Mouse (Mus musculus) neural tube, embryonic 12.5 days (tissue): Measurements from ENCODE around the gene Kcna2. TPM values are rescaled to one million over a fixed set of nuclear protein-coding genes. Genes with fewer than 3 reads are reported as not detected.

Experiments used
- ATAC-seq: fragments of 200-750 bp; cut with Nextera tagmentation; 2 replicates; pipeline ENCODE4 v1.8.0; 2017; ENCODE audit warnings: low read depth, mild to moderate bottlenecking, moderate TSS enrichment, moderate library complexity; ENCODE audit not compliant: low FRiP score
- H3K27ac ChIP-seq: fragments of 300-500 bp; sonication (generic); 2 replicates; pipeline ENCODE4 v1.5.1; 2016
- H3K27me3 ChIP-seq: fragments of 300-500 bp; sonication (generic); replicated peaks from 2 replicates; pipeline ENCODE4 v1.6.1; 2016; ENCODE audit warnings: mild to moderate bottlenecking
- H3K36me3 ChIP-seq: fragments of 300-500 bp; sonication (generic); 2 replicates; pipeline ENCODE4 v1.6.1; 2016; ENCODE audit warnings: mild to moderate bottlenecking
- H3K4me1 ChIP-seq: fragments of 300-500 bp; sonication (generic); 2 replicates; pipeline ENCODE4 v1.6.1; 2016
- H3K4me2 ChIP-seq: fragments of 300-500 bp; sonication (generic); replicated peaks from 2 replicates; pipeline ENCODE4 v1.6.1; 2016; ENCODE audit warnings: mild to moderate bottlenecking
- H3K4me3 ChIP-seq: fragments of 300-500 bp; sonication (generic); 2 replicates; pipeline ENCODE4 v1.5.1; 2016
- H3K9ac ChIP-seq: fragments of 300-500 bp; sonication (generic); 2 replicates; pipeline ENCODE4 v1.6.1; 2016; ENCODE audit warnings: mild to moderate bottlenecking
- H3K9me3 ChIP-seq: fragments of 300-500 bp; sonication (generic); 2 replicates; pipeline ENCODE4 v1.6.1; 2016; ENCODE audit warnings: mild to moderate bottlenecking
- WGBS: fragments of 180-500 bp; shearing (Covaris S2); methylation state at CpG from one replicate; pipeline ENCODE4 v1.1.7; 2016; 5-methylcytosine and 5-hydroxymethylcytosine counted together
- polyA plus RNA-seq: library from polyadenylated mRNA; unstranded; fragments of >200 nt; fragmentation: Nextera tagmentation; extraction: Ambion mirVana; gene quantifications from 2 replicates; pipeline ENCODE4 v1.2.1, GENCODE M21; 2016

Kcna2 gene
- polyA plus RNA-seq, 1 experiment from 2014 or later = 0.55 TPM

- H3K9me3 ChIP-seq = no peaks in the 10 kb centered on the region
- H3K4me2 ChIP-seq = no peak overlapping the region
- no peak overlapping the region for H3K4me3 ChIP-seq
- H3K9ac ChIP-seq = no peak overlapping the region
- H3K27me3 ChIP-seq = no peaks in the 10 kb centered on the region
- H3K36me3 ChIP-seq = no peaks in the 10 kb centered on the region
- no peak overlapping the region for H3K27ac ChIP-seq
- ATAC-seq = no peak
- peaks cover 6% of the 10 kb centered on the region for H3K4me1 ChIP-seq
- WGBS = 93% methylated on average over 2 of the region's 2 CpGs
These were observed 61.8 kb downstream of the Kcna2 start for GRCm38 (mm10) chr3:107162741-107163140.

Other genes with a start within 250 kb of the Kcna2 start
- gene Kcna3, start 65.0 kb upstream of the Kcna2 start, polyA plus RNA-seq = 4.0 and 4.6 TPM in 2 replicates
- gene Kcna10, start 81.9 kb downstream of the Kcna2 start, polyA plus RNA-seq = not detected in 2 replicates
- not detected in 2 replicates for gene Cym, start 120.6 kb downstream of the Kcna2 start, polyA plus RNA-seq
- gene A630076J17Rik, start 129.5 kb downstream of the Kcna2 start, polyA plus RNA-seq = not detected in 2 replicates
- gene Prok1, start 138.6 kb downstream of the Kcna2 start, polyA plus RNA-seq = not detected in 2 replicates
- 182 and 190 TPM in 2 replicates for gene Lamtor5, start 177.7 kb downstream of the Kcna2 start, polyA plus RNA-seq
- gene Slc16a4, start 190.1 kb downstream of the Kcna2 start, polyA plus RNA-seq = 2.1 and 2.6 TPM in 2 replicates
- 10.3 and 14.1 TPM in 2 replicates for gene Rbm15, start 232.5 kb downstream of the Kcna2 start, polyA plus RNA-seq